Mouse (Mus musculus) 3T3-L1 (cell line): ENCODE data around the gene Zfp987.
"Not testable (repeated sequence)": the region's sequence is repeated elsewhere in the genome, so short reads cannot be mapped to it uniquely, and the experiment has no call there.

Source experiments
- DNase-seq: peaks from one replicate; pipeline ENCODE4 v3.0.0-alpha.2; 2015; ENCODE audit warnings: low read depth, low spot score

Gene Zfp987

GRCm38 (mm10) chr4:146096998-146097397, at the start of gene Zfp987:
Gene Zfp987 (plus strand): TSS chr4:146097298.
- not testable (repeated sequence) for DNase-seq

GRCm38 (mm10) chr4:146052536-146052935, 44.6 kb upstream of the Zfp987 start:
- DNase-seq: not testable (repeated sequence)

- DNase-seq: not testable (repeated sequence)
Measured at GRCm38 (mm10) chr4:146053445-146053844, 43.7 kb upstream of the Zfp987 start.

GRCm38 (mm10) chr4:146055335-146055734, 41.8 kb upstream of the Zfp987 start:
- DNase-seq: peak; percentile 19

- not testable (repeated sequence) for DNase-seq
Measured at GRCm38 (mm10) chr4:146058646-146059045, 38.5 kb upstream of the Zfp987 start.

GRCm38 (mm10) chr4:146059078-146059477, 38.0 kb upstream of the Zfp987 start:
- not testable (repeated sequence) for DNase-seq

GRCm38 (mm10) chr4:146059974-146060693, 37.0 kb upstream of the Zfp987 start:
- DNase-seq: not testable (repeated sequence)

- DNase-seq: not testable (repeated sequence)
Measured at GRCm38 (mm10) chr4:146061082-146061481, 36.0 kb upstream of the Zfp987 start.

GRCm38 (mm10) chr4:146062021-146062420, 35.1 kb upstream of the Zfp987 start:
- DNase-seq: not testable (repeated sequence)

- DNase-seq: not testable (repeated sequence)
Measured at GRCm38 (mm10) chr4:146063001-146063400, 34.1 kb upstream of the Zfp987 start.

GRCm38 (mm10) chr4:146063621-146064020, 33.5 kb upstream of the Zfp987 start:
- not testable (repeated sequence) for DNase-seq

- not testable (repeated sequence) for DNase-seq
Measured at GRCm38 (mm10) chr4:146064807-146065206, 32.3 kb upstream of the Zfp987 start.

- DNase-seq: not testable (repeated sequence)
Measured at GRCm38 (mm10) chr4:146066932-146067580, 30.0 kb upstream of the Zfp987 start.

- not testable (repeated sequence) for DNase-seq
Measured at GRCm38 (mm10) chr4:146067594-146067993, 29.5 kb upstream of the Zfp987 start.

- not testable (repeated sequence) for DNase-seq
Measured at GRCm38 (mm10) chr4:146073264-146073663, 23.8 kb upstream of the Zfp987 start.

GRCm38 (mm10) chr4:146101448-146101847, 4.3 kb downstream of the Zfp987 start:
- DNase-seq: peak; percentile 3

GRCm38 (mm10) chr4:146156524-146156923, 59.4 kb downstream of the Zfp987 start, which contains the start of gene Zfp600:
Gene Zfp600 (plus strand): TSS chr4:146156824.
- not testable (repeated sequence) for DNase-seq

GRCm38 (mm10) chr4:146162893-146163292, 65.8 kb downstream of the Zfp987 start:
- DNase-seq: not testable (repeated sequence)

- peak; percentile 1 for DNase-seq
Measured at GRCm38 (mm10) chr4:146167202-146167832, 70.2 kb downstream of the Zfp987 start.

GRCm38 (mm10) chr4:146167879-146168532, 70.9 kb downstream of the Zfp987 start:
- DNase-seq: peak; percentile 20

- DNase-seq: not testable (repeated sequence)
Measured at GRCm38 (mm10) chr4:146168730-146169215, 71.7 kb downstream of the Zfp987 start.
